Mouse (Mus musculus) liver, postnatal 0 days (tissue): ENCODE measurements around the gene Fbxo34. TPM values are rescaled to one million over a fixed set of nuclear protein-coding genes. Genes with fewer than 3 reads are reported as not detected.

Experiments
- ATAC-seq: fragments of 200-750 bp; cut with Nextera tagmentation; 2 replicates; pipeline ENCODE4 v1.8.0; 2017; ENCODE audit warnings: mild to moderate bottlenecking, moderate library complexity
- DNase-seq: peaks from one replicate; pipeline ENCODE4 v3.0.0-alpha.2; 2016
- H3K27ac ChIP-seq: fragments of 300-500 bp; sonication (generic); 2 replicates; pipeline ENCODE4 v1.5.1; 2014; ENCODE audit warnings: antibody characterized with exemption, moderate library complexity, mild to moderate bottlenecking, low read depth
- H3K27me3 ChIP-seq: fragments of 300-500 bp; sonication (generic); 2 replicates; pipeline ENCODE4 v1.6.1; 2014; ENCODE audit warnings: low read length, control low read depth, mixed read lengths; ENCODE audit not compliant: insufficient read depth
- H3K36me3 ChIP-seq: fragments of 300-500 bp; sonication (generic); replicated peaks from 2 replicates; pipeline ENCODE4 v1.6.1; 2014; ENCODE audit warnings: mild to moderate bottlenecking, control low read depth, low read length, moderate library complexity, mixed read lengths; ENCODE audit not compliant: insufficient read depth
- H3K4me1 ChIP-seq: fragments of 300-500 bp; sonication (generic); 2 replicates; pipeline ENCODE4 v1.6.1; 2014; ENCODE audit warnings: antibody characterized with exemption, mild to moderate bottlenecking, control low read depth; ENCODE audit not compliant: insufficient read depth
- H3K4me2 ChIP-seq: fragments of 300-500 bp; sonication (generic); 2 replicates; pipeline ENCODE4 v1.6.1; 2014; ENCODE audit warnings: low read depth, mild to moderate bottlenecking, low read length, moderate library complexity, mixed read lengths
- H3K4me3 ChIP-seq: fragments of 300-500 bp; sonication (generic); 2 replicates; pipeline ENCODE4 v1.5.1; 2014; ENCODE audit warnings: low read depth, low read length
- H3K9ac ChIP-seq: fragments of 300-500 bp; sonication (generic); replicated peaks from 2 replicates; pipeline ENCODE4 v1.6.1; 2014; ENCODE audit warnings: mild to moderate bottlenecking, moderate library complexity
- H3K9me3 ChIP-seq: fragments of 300-500 bp; sonication (generic); 2 replicates; pipeline ENCODE4 v1.6.1; 2016; ENCODE audit warnings: mild to moderate bottlenecking, control low read depth, low read length, mixed read lengths
- CTCF ChIP-seq: sonication (generic); IDR thresholded peaks from 2 replicates; pipeline ENCODE4 v1.5.1; 2016; ENCODE audit warnings: antibody characterized with exemption, low read depth
- EP300 ChIP-seq: IDR thresholded peaks from 2 replicates; pipeline ENCODE4 v1.6.1; 2016; ENCODE audit warnings: antibody characterized with exemption, low read depth, mild to moderate bottlenecking
- WGBS: fragments of 180-500 bp; shearing (Covaris S2); extraction: QIAGEN DNeasy Blood & Tissue Kit; methylation state at CpG from one replicate; pipeline ENCODE4 v1.1.7; 2014; ENCODE audit not compliant: insufficient replicate concordance; 5-methylcytosine and 5-hydroxymethylcytosine counted together
- polyA plus RNA-seq: library from polyadenylated mRNA; unstranded; fragments of >200 nt; fragmentation: Nextera tagmentation; extraction: Ambion mirVana; gene quantifications from 2 replicates; pipeline ENCODE4 v1.2.1, GENCODE M21; 2015

Fbxo34 gene
- polyA plus RNA-seq, 1 experiment from 2014 or later, result 22.1 TPM

DNA sequence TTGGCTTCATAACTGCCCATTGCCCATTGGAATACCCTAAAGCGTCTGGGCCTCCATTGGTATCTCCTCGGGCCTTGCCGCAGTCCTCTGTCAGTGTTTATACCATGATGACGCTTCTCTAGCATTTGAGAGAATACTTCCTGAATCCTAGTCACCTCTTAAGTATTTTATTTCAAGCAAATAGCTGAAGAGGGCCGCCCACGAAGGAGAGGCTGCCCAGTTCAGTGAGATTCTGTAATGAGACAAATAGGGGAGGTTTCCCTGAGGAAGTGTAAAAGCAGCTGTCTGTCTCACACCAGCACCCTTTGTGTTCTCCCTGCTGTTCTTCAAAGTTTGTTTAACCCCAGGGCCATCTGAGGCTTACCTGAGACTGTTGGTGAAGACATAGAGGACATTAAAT lies 66.5 kb downstream of the Fbxo34 start:
- H3K4me1 ChIP-seq, result peaks cover 52% of the 10 kb centered on the region
- H3K27ac ChIP-seq, result peak overlapping the region; percentile 88; the same call in 1 of the 2 replicates
- ATAC-seq, result no peak
- peaks cover 13% of the 10 kb centered on the region; the same call in 1 of the 2 replicates for H3K36me3 ChIP-seq
- 86% methylated on average over 6 of the region's 6 CpGs for WGBS
- no peak for DNase-seq
- no peak overlapping the region for H3K4me3 ChIP-seq
- no peaks in the 10 kb centered on the region for H3K27me3 ChIP-seq
- no peak overlapping the region for H3K9ac ChIP-seq
- no peak overlapping the region for H3K4me2 ChIP-seq
- TF ChIP-seq CTCF (no peak), EP300 (no peak)
- no peaks in the 10 kb centered on the region for H3K9me3 ChIP-seq

DNA sequence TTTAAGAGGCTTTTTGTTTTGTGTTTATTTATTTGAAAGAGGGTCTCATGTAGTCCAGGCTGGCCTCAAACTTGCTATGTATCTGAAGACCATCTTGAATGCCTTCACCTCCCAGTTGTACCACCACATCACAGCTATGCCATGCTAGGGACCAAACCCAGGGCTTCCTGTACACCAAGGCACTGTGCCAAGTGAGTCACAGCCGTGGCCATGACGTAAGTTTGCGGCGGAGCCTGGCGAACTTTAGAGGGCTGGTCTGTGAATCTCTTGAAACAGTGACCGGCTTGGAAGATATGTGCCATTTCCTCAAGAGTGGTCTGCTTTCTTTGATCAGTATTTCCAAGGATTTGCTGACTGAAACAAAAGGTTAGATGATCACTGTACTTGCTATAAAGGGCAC lies 68.4 kb downstream of the Fbxo34 start:
- TF ChIP-seq CTCF (no peak), EP300 (no peak)
- Histone ChIP-seq H3K9ac (peak overlapping the region; percentile 34; the same call in 1 of the 2 replicates), H3K9me3 (no peaks in the 10 kb centered on the region), H3K4me2 (no peak overlapping the region), H3K27ac (peak overlapping the region; percentile 31; the same call in 1 of the 2 replicates), H3K27me3 (no peaks in the 10 kb centered on the region), H3K36me3 (peaks cover 11% of the 10 kb centered on the region; the same call in 1 of the 2 replicates), H3K4me1 (peaks cover 57% of the 10 kb centered on the region), H3K4me3 (no peak overlapping the region)
- DNase-seq (no peak), ATAC-seq (no peak)
- 64% methylated on average over 6 of the region's 6 CpGs for WGBS

DNA sequence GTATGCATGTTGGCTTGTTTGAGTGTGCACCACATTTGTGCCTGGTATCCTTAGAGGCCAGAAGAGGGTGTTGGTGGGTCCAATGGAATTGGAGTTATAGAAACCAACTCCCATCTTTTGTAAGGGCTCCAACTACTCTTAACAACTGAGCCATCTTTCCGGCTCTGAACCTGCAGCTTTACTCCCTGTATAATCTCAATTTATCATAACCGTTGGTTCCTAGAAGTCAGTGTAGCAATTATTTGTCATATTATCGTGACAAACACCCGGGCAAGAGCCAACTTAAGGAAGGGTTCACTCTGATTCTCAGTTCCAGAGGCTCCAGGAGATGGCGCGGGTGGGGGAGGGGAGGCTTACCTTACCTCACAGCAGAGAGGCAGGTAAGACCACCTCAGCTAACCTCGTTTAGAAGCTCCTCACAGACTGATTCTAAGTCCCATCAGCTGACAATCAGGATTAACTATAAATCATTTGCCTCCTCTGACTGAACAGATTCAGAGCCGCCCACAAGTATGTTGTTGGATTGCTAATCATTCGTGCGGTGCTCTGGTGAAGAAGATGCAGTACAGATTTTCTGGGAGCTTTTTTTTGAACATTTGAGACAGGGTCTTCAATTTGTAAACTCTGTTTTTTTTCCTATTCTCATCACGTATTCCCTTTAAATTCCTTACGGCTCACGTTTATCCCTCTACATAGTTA lies 70.7 kb downstream of the Fbxo34 start:
- whole genome bisulfite sequencing, result 75% methylated on average over 13 of the region's 13 CpGs
- H3K27me3 ChIP-seq, result no peaks in the 10 kb centered on the region
- H3K4me2 ChIP-seq, result peak overlapping the region; percentile 55; the same call in 1 of the 2 replicates
- H3K4me3 ChIP-seq, result no peak overlapping the region
- DNase-seq, result no peak
- H3K27ac ChIP-seq, result peak overlapping the region; percentile 92
- peaks cover 56% of the 10 kb centered on the region for H3K4me1 ChIP-seq
- TF ChIP-seq EP300 (0 out of 2 replicates have a peak, but pooled peaks have one; percentile 63), CTCF (no peak)
- no peak for ATAC-seq
- H3K9ac ChIP-seq, result no peak overlapping the region
- H3K36me3 ChIP-seq, result 0 out of 2 replicates have a peak, but pooled peaks cover 14% of the 10 kb centered on the region
- H3K9me3 ChIP-seq, result no peaks in the 10 kb centered on the region

DNA sequence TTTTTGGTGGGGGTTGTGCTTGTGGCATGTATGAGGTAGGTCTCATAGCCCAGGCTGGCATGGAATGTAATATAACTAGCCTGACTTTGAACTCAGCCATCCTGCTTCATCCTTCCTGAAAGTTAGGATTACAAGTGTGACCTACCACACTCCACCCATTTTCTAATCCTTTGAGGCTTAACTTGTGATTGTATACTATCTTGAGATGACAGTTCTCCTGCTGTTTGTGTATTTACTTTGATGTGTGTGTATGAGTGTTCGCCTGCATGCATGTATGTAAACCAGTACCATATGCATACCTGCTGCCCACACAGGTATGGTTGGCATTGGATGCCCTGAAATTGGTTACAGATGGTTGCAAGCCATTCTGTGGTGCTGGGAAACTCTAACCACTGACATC lies 71.4 kb downstream of the Fbxo34 start:
- DNase-seq (no peak), ATAC-seq (no peak)
- TF ChIP-seq EP300, result no peak
- TF ChIP-seq CTCF, result no peak
- Histone ChIP-seq H3K4me3 (no peak overlapping the region), H3K4me1 (peaks cover 58% of the 10 kb centered on the region), H3K27me3 (no peaks in the 10 kb centered on the region), H3K9me3 (no peaks in the 10 kb centered on the region), H3K9ac (peak overlapping the region; percentile 63), H3K36me3 (peaks cover 15% of the 10 kb centered on the region; the same call in 1 of the 2 replicates), H3K4me2 (peak overlapping the region; percentile 55), H3K27ac (peak overlapping the region; percentile 92)
- 64% methylated on average over 1 of the region's 1 CpGs for WGBS

DNA sequence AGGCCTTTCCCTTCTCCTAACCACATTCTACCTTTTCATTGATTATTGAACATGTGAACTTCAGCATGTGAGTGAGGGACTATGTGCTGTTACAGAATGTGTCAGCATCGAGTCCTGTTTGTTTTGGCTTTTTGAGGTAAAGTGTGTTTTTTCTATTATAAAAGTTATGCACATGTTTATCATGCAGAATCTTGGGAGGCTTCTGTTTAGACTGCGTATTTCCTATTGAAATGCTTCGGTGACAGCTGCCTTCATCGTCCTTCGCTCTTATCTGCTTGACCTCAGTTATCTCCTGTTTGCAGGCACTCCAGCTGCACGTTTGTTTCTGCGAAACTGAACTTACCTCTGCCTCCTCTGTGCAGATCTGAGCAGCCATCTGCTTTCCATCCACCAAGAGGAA lies 72.1 kb downstream of the Fbxo34 start:
- TF ChIP-seq CTCF (no peak), EP300 (peak; percentile 100)
- peak; percentile 59 for DNase-seq
- WGBS, result 18% methylated on average over 7 of the region's 7 CpGs
- Histone ChIP-seq H3K9ac (peak overlapping the region; percentile 63), H3K27me3 (no peaks in the 10 kb centered on the region), H3K4me1 (peaks cover 63% of the 10 kb centered on the region), H3K27ac (peak overlapping the region; percentile 92), H3K4me3 (no peak overlapping the region), H3K36me3 (peaks cover 20% of the 10 kb centered on the region), H3K4me2 (peak overlapping the region; percentile 55), H3K9me3 (no peaks in the 10 kb centered on the region)
- peak; percentile 95 for ATAC-seq

DNA sequence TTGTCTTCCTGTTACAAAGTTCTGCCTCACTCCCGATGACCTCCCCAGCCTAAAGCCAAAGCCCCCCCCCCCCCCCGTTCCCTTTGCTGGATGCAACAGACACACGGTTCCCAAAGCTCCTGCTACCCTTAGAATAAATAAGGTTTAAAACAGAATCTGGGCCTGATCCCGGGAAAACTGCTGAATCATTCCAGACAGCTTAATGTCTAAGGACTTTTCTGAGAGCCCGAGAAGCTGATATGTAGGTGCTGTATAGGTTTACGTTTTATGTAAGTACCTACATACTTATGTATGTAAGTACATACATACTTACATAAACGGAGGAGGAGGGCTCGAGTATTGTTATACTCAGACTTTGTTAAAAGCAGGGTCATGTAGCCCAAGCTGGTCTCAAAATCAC lies 75.2 kb downstream of the Fbxo34 start:
- Histone ChIP-seq H3K27ac (peak overlapping the region; percentile 34; the same call in 1 of the 2 replicates), H3K4me2 (no peak overlapping the region), H3K9me3 (no peaks in the 10 kb centered on the region), H3K9ac (no peak overlapping the region), H3K4me3 (no peak overlapping the region), H3K36me3 (peaks cover 26% of the 10 kb centered on the region), H3K4me1 (peaks cover 58% of the 10 kb centered on the region), H3K27me3 (no peaks in the 10 kb centered on the region)
- DNase-seq, result no peak
- 70% methylated on average over 8 of the region's 8 CpGs for WGBS
- ATAC-seq, result no peak
- TF ChIP-seq EP300, result no peak
- no peak for TF ChIP-seq CTCF
